Mouse (Mus musculus): Measurements from ENCODE around the gene Vps16.

Vps16 gene

DNA sequence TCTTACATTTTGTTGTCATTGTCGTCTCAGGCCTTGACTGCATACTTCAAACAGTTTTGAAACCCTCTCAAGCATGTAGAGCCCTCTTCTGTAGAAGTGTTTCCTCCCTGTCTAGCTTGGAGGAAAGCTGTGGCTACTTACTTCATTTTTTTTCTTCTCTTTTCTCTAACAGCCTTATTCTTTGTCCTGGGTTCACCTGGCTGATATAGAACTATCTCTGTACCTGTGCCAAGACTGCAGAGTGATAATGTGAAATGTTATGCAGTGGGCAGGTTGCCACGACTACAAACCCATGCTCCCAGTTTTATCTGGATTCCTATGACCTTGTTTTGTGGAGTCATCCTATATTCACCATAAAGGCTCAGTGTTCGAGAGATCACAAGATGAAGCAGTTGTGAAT lies 6.3 kb downstream of the Vps16 start:
- Histone ChIP-seq H3K27me3 (ENCODE audit: insufficient read depth, low read length) (no peaks in the 10 kb centered on the region), H3K36me3 (ENCODE audit: insufficient read depth, low read length) (peaks cover 53% of the 10 kb centered on the region), H3K4me3 (replicated peaks; ENCODE audit: low read length) (no peak overlapping the region), H3K9me3 (ENCODE audit: low read length) (no peaks in the 10 kb centered on the region), H3K4me1 (replicated peaks; ENCODE audit: low read depth, low read length) (peaks cover 11% of the 10 kb centered on the region)
- TF ChIP-seq POU5F1 (IDR thresholded peaks at IDR 0.05; ENCODE audit: borderline replicate concordance, low read length) (no peak), NANOG (IDR thresholded peaks at IDR 0.05; ENCODE audit: borderline replicate concordance, low read length) (no peak), CTCF (conservative IDR thresholded peaks at IDR 0.05; ENCODE audit: low read length) (no peak)

DNA sequence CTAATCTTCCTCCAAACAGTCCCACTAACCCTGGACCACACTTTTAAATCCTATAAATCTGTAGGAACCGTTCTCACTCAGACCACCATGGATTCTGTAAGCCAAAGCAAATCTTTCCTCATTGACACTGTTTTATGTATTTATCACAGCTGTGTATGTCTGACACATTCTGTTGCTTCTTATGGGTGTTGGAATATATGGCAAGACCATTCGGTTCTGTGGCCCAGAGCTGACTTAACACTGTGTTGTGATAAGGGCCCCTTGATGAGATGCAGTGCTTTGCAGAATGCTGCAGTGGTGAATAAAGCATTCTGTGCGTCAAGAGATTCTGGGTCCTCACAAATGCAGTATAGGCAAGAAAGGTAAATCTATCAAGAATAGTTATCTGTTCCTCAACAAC lies 8.0 kb downstream of the Vps16 start:
- Histone ChIP-seq H3K9me3 (ENCODE audit: low read length) (no peaks in the 10 kb centered on the region), H3K36me3 (ENCODE audit: insufficient read depth, low read length) (peaks cover 51% of the 10 kb centered on the region), H3K27me3 (ENCODE audit: insufficient read depth, low read length) (no peaks in the 10 kb centered on the region), H3K4me1 (replicated peaks; ENCODE audit: low read depth, low read length) (peaks cover 9% of the 10 kb centered on the region), H3K4me3 (replicated peaks; ENCODE audit: low read length) (no peak overlapping the region)
- no peak for TF ChIP-seq CTCF (conservative IDR thresholded peaks at IDR 0.05; ENCODE audit: low read length)
- TF ChIP-seq POU5F1 (IDR thresholded peaks at IDR 0.05; ENCODE audit: borderline replicate concordance, low read length): no peak
- no peak for TF ChIP-seq NANOG (IDR thresholded peaks at IDR 0.05; ENCODE audit: borderline replicate concordance, low read length)

DNA sequence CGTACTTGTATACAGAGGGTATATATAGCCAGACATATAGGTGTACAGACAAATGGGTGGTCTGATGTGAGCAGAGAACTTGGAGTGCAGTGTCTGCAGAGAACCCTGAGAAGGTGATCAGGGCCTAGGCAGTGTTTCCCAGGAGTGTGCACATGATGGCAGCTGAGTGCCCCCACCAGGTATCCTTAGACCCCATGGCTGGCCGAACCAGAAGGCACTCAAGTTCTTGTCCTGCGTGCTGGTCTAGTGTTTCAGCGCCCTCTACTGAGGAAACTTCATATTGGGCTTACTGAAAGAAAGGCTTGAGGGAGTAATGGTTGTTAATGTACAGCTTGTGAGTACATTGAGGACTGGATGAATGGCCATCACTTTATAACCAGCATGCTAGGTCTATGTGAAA lies 9.0 kb downstream of the Vps16 start:
- H3K4me1 ChIP-seq (replicated peaks; ENCODE audit: low read depth, low read length): no peaks in the 10 kb centered on the region
- TF ChIP-seq CTCF (conservative IDR thresholded peaks at IDR 0.05; ENCODE audit: low read length) (peak; percentile 64), NANOG (IDR thresholded peaks at IDR 0.05; ENCODE audit: borderline replicate concordance, low read length) (no peak), POU5F1 (IDR thresholded peaks at IDR 0.05; ENCODE audit: borderline replicate concordance, low read length) (no peak)
- peaks cover 53% of the 10 kb centered on the region for H3K36me3 ChIP-seq (ENCODE audit: insufficient read depth, low read length)
- no peaks in the 10 kb centered on the region for H3K27me3 ChIP-seq (ENCODE audit: insufficient read depth, low read length)
- no peaks in the 10 kb centered on the region for H3K9me3 ChIP-seq (ENCODE audit: low read length)
- no peak overlapping the region for H3K4me3 ChIP-seq (replicated peaks; ENCODE audit: low read length)

DNA sequence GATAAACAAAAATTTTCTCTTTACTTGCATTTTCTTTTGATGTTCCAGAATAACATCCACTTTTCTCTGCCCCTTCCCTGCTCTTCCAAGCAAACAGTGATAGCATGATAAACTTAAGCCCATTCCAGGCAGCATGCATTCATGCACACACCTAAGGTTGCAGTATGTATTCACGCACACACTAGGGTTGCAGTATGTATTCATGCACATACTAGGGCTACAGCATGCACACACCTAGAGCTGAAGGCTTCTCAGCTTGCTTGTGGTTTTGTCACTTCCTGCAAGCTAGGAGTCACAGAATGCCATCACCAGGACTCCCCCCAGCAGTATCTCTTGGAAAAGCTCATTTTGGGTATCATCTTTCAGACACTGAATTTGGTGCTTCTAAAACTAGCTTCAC lies 12.6 kb downstream of the Vps16 start:
- Histone ChIP-seq H3K27me3 (ENCODE audit: insufficient read depth, low read length) (no peaks in the 10 kb centered on the region), H3K9me3 (ENCODE audit: low read length) (no peaks in the 10 kb centered on the region), H3K36me3 (ENCODE audit: insufficient read depth, low read length) (peaks cover 67% of the 10 kb centered on the region), H3K4me3 (replicated peaks; ENCODE audit: low read length) (no peak overlapping the region), H3K4me1 (replicated peaks; ENCODE audit: low read depth, low read length) (no peaks in the 10 kb centered on the region)
- TF ChIP-seq POU5F1 (IDR thresholded peaks at IDR 0.05; ENCODE audit: borderline replicate concordance, low read length): no peak
- TF ChIP-seq NANOG (IDR thresholded peaks at IDR 0.05; ENCODE audit: borderline replicate concordance, low read length): no peak
- TF ChIP-seq CTCF (conservative IDR thresholded peaks at IDR 0.05; ENCODE audit: low read length): no peak

DNA sequence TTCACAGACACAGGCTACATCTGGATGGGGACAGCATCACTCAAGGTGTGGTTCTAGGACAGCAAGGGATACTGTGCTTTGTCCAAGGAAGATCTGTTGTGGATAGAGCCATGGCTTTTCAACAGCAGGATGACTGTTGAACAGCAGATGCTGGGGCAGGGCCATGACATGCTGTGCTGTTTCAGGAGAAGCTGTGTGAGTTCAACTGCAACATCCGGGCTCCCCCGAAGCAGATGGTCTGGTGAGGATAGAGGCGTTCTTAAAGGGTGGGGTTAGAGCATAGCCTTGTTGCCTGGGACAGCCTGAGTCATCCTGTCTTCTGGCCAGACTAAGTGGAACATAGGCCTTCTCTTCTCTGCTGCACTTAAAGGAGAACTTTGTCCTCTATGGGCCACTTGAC lies 14.7 kb downstream of the Vps16 start:
- TF ChIP-seq CTCF (conservative IDR thresholded peaks at IDR 0.05; ENCODE audit: low read length): no peak
- TF ChIP-seq NANOG (IDR thresholded peaks at IDR 0.05; ENCODE audit: borderline replicate concordance, low read length): no peak
- TF ChIP-seq POU5F1 (IDR thresholded peaks at IDR 0.05; ENCODE audit: borderline replicate concordance, low read length): no peak
- Histone ChIP-seq H3K36me3 (ENCODE audit: insufficient read depth, low read length) (peaks cover 76% of the 10 kb centered on the region), H3K4me3 (replicated peaks; ENCODE audit: low read length) (no peak overlapping the region), H3K27me3 (ENCODE audit: insufficient read depth, low read length) (no peaks in the 10 kb centered on the region), H3K9me3 (ENCODE audit: low read length) (no peaks in the 10 kb centered on the region), H3K4me1 (replicated peaks; ENCODE audit: low read depth, low read length) (no peaks in the 10 kb centered on the region)

DNA sequence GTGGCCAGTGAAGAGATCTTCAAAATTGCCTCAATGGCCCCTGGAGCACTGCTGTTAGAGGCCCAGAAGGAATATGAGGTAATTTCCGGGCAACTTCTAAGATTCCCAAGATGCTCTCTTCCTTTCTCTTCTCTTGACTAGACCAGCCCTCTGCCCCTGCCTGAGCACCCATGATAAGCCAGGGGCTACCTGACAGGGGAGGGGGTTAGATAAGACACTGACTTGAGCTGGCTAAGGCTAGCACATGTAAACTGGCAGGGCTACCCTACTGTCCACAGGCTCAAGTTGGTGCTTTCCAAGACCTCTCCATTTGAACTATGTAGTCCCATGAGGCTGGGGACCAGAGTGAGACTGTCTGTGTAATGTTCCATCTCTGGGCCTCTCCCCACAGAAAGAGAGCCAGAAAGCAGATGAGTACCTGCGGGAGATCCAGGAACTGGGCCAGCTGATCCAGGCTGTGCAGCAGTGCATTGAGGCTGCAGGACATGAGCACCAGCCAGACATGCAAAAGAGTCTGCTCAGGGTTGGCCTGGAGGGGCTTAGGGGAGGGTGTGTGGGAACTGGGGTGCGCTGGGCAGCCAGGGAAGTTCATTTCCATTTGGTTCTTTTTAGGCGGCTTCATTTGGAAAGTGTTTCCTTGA lies 15.8 kb downstream of the Vps16 start:
- Histone ChIP-seq H3K27me3 (ENCODE audit: insufficient read depth, low read length) (no peaks in the 10 kb centered on the region), H3K4me1 (replicated peaks; ENCODE audit: low read depth, low read length) (no peaks in the 10 kb centered on the region), H3K9me3 (ENCODE audit: low read length) (no peaks in the 10 kb centered on the region), H3K4me3 (replicated peaks; ENCODE audit: low read length) (no peak overlapping the region), H3K36me3 (ENCODE audit: insufficient read depth, low read length) (peaks cover 82% of the 10 kb centered on the region)
- TF ChIP-seq NANOG (IDR thresholded peaks at IDR 0.05; ENCODE audit: borderline replicate concordance, low read length): no peak
- no peak for TF ChIP-seq CTCF (conservative IDR thresholded peaks at IDR 0.05; ENCODE audit: low read length)
- no peak for TF ChIP-seq POU5F1 (IDR thresholded peaks at IDR 0.05; ENCODE audit: borderline replicate concordance, low read length)

DNA sequence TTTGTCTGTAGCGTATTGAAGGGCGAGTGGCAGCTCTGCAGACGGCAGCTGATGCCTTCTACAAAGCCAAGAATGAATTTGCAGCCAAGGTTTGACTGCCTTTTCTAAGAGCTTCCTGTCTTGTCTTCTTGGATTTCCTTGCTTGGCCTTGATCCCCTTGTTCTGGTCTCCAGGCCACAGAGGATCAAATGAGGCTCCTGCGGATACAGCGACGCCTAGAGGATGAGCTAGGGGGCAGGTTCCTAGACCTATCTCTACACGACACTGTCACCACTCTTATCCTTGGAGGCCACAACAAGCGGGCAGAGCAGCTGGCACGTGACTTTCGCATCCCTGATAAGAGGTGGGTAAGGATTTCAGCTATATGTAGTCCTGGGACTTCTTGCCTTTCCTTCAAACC lies 18.0 kb downstream of the Vps16 start:
- TF ChIP-seq POU5F1 (IDR thresholded peaks at IDR 0.05; ENCODE audit: borderline replicate concordance, low read length) (no peak), CTCF (conservative IDR thresholded peaks at IDR 0.05; ENCODE audit: low read length) (peak; percentile 25; the same call in 1 of the 2 replicates)
- Histone ChIP-seq H3K27me3 (ENCODE audit: insufficient read depth, low read length) (no peaks in the 10 kb centered on the region), H3K9me3 (ENCODE audit: low read length) (no peaks in the 10 kb centered on the region)

DNA sequence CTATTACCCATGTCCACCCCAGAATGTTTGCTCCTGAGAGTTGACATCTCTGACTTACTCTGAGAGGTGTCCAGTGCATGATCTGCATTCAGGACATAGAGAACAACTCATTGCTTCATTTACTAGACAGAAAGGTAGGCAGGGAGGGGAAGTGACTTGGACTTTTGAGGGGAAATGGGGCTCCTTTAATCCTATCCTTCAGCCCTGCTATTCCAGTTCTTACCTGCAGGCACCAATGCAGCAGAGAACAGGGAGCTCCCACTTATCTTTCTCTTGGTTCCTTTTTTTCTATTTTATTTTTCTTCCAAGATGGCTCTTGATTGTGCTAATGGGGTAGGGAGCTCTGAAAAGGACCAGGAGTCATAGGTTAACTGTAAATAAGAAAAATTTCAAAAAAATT lies 24.3 kb downstream of the Vps16 start:
- Histone ChIP-seq H3K27me3 (ENCODE audit: insufficient read depth, low read length) (peaks cover 37% of the 10 kb centered on the region), H3K9me3 (ENCODE audit: low read length) (no peaks in the 10 kb centered on the region), H3K36me3 (ENCODE audit: insufficient read depth, low read length) (peaks cover 24% of the 10 kb centered on the region), H3K4me3 (replicated peaks; ENCODE audit: low read length) (no peak overlapping the region), H3K4me1 (replicated peaks; ENCODE audit: low read depth, low read length) (peaks cover 17% of the 10 kb centered on the region)
- TF ChIP-seq NANOG (IDR thresholded peaks at IDR 0.05; ENCODE audit: borderline replicate concordance, low read length) (no peak), CTCF (conservative IDR thresholded peaks at IDR 0.05; ENCODE audit: low read length) (peak; percentile 19; the same call in 1 of the 2 replicates)

More for the DNA sequence above, 18.0 kb downstream of the Vps16 start:
- Histone ChIP-seq H3K4me3 (replicated peaks; ENCODE audit: low read length) (no peak overlapping the region), H3K36me3 (ENCODE audit: insufficient read depth, low read length) (peaks cover 87% of the 10 kb centered on the region), H3K4me1 (replicated peaks; ENCODE audit: low read depth, low read length) (no peaks in the 10 kb centered on the region)

Data from E14TG2a.4 (cell line).